Mouse (Mus musculus): ENCODE results near the gene Psg22.

Gene Psg22

GRCm38 (mm10) chr7:18717790-18718189, at the start of gene Psg22:
TSS of gene Psg22 (plus strand) at chr7:18718090.
- WGBS, result 39% methylated on average over 2 of the region's 2 CpGs

GRCm38 (mm10) chr7:18679772-18680171, 38.1 kb upstream of the Psg22 start:
- 48% methylated on average over 2 of the region's 2 CpGs for WGBS

GRCm38 (mm10) chr7:18686085-18686484, 31.8 kb upstream of the Psg22 start, which contains the start of gene Psg20:
TSS of gene Psg20 (minus strand) at chr7:18686185.
- 56% methylated on average over 2 of the region's 2 CpGs for WGBS

GRCm38 (mm10) chr7:18710331-18710730, 7.6 kb upstream of the Psg22 start:
- WGBS, result 73% methylated on average over 4 of the region's 4 CpGs

- 53% methylated on average over 1 of the region's 1 CpGs for WGBS
These were observed 7.0 kb upstream of the Psg22 start for GRCm38 (mm10) chr7:18710846-18711245.

GRCm38 (mm10) chr7:18715546-18715945, 2.3 kb upstream of the Psg22 start:
- 54% methylated on average over 4 of the region's 4 CpGs for WGBS

GRCm38 (mm10) chr7:18724001-18724400, 6.1 kb downstream of the Psg22 start:
- WGBS, result 83% methylated on average over 6 of the region's 6 CpGs

- 84% methylated on average over 1 of the region's 1 CpGs for WGBS
These were observed 10.5 kb downstream of the Psg22 start for GRCm38 (mm10) chr7:18728391-18728790.

GRCm38 (mm10) chr7:18734451-18734850, 16.6 kb downstream of the Psg22 start:
- 94% methylated on average over 1 of the region's 1 CpGs for WGBS

- 11% methylated on average over 20 of the region's 20 CpGs for WGBS
These were observed 28.4 kb downstream of the Psg22 start for GRCm38 (mm10) chr7:18746189-18746860.

- 68% methylated on average over 2 of the region's 2 CpGs for WGBS
These were observed 29.5 kb downstream of the Psg22 start for GRCm38 (mm10) chr7:18747420-18747819.

GRCm38 (mm10) chr7:18748994-18749895, 31.4 kb downstream of the Psg22 start:
- WGBS, result 30% methylated on average over 6 of the region's 6 CpGs

GRCm38 (mm10) chr7:18749896-18750477, 32.1 kb downstream of the Psg22 start:
- 55% methylated on average over 11 of the region's 13 CpGs for WGBS

GRCm38 (mm10) chr7:18760152-18760551, 42.3 kb downstream of the Psg22 start:
- 88% methylated on average over 7 of the region's 7 CpGs for WGBS

- no CpG with 5 or more reads among the region's 2 CpGs for WGBS
These were observed 45.0 kb downstream of the Psg22 start for GRCm38 (mm10) chr7:18762885-18763284.

All from cerebral cortex, adult 2 months (tissue).